Mouse (Mus musculus): Measurements from ENCODE around the gene Zc3hav1l. TPM values are rescaled to one million over a fixed set of nuclear protein-coding genes. Genes with fewer than 3 reads are reported as not detected.
A peak's percentile ranks its signal among the peaks of the same experiment; 100 is the strongest.

Zc3hav1l gene
- total RNA-seq, 4 experiments from 2014 or later: 3.8 to 5.4 (median 4.7) TPM

DNA sequence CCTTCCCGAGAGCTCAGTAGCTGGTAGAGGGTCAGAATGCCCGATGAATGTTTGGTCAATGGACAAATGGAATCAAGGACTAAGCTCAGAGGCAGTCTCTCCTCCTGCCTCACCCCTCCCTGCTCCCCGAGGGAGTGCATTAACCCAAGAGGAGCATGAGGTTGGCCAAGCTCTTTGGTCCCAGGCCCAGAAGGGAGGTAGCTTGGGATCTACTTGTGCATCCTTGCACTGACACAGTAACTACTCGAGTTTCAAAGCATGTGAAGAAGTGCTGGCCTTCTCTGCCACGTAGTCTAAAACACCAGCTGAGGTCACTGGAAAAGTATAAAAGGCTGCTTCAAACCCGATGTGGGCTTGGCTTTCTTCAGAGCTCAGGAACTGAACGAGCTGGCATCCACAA is 34.6 kb downstream of the Zc3hav1l start:
- no peak for DNase-seq (ENCODE audit: low spot score in 2 of 2)

GRCm38 (mm10) chr6:38263393-38264159 is 35.5 kb downstream of the Zc3hav1l start:
- DNase-seq (ENCODE audit: low spot score in 2 of 2): peak; percentile 51 to 59

GRCm38 (mm10) chr6:38261877-38262276 is 37.2 kb downstream of the Zc3hav1l start:
- no peak for DNase-seq (ENCODE audit: low spot score in 2 of 2)

- DNase-seq (ENCODE audit: low spot score in 2 of 2): no peak
Observed at GRCm38 (mm10) chr6:38257506-38257905, 41.6 kb downstream of the Zc3hav1l start.

- no peak for DNase-seq (ENCODE audit: low spot score in 2 of 2)
Observed at GRCm38 (mm10) chr6:38256793-38257192, 42.3 kb downstream of the Zc3hav1l start.

GRCm38 (mm10) chr6:38255794-38256193 is 43.3 kb downstream of the Zc3hav1l start:
- no peak for DNase-seq (ENCODE audit: low spot score in 2 of 2)

DNA sequence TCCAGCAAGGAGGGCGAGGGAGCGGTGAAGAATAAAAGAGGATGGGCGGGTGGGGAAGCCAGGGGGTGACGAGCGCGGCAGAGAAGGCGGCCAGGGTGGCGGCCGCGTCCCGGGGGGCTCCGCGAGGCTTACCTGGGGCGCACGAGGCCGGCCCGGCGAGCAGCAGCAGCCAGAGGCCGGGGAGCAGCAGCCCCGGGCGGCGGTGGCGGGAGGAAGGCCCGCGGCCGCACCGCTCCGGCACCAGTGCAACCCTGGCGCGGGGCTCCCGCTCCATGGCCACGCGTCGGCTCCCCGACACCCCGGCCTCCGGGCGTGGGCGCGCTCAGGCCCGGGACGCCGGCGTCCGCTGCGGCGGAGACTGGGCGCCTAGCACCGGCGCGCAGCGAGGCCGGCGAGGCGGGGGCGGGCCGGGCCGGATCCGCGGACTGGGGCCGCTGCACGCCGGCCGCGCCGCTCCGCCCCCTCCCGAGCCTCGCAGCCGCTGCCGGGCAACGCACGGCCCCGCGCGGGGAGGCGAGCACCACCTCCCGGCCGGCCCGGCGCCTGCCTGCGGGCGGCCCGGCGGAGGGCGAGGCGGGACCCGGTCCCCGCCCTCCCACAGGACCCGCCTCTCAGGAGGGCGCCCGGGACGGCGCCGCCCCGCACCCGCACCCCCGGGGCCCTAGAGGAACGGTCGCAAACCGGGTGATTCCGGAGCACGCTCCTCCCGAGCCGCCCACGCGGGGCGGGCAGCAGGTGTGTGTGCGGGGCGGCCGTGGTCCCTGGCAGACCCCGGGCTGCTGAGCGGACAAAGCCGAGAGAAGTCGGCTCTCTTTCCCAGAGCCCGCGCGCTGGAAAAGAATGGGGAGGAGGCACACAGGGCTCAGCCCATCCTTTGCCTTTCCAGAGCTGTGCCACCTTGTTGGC is 45.1 kb downstream of the Zc3hav1l start, which contains the start of gene D630045J12Rik:
D630045J12Rik (minus strand) TSS at position 274 of the 906 bp plus-strand sequence.
- DNase-seq (ENCODE audit: low spot score in 2 of 2): no peak

DNA sequence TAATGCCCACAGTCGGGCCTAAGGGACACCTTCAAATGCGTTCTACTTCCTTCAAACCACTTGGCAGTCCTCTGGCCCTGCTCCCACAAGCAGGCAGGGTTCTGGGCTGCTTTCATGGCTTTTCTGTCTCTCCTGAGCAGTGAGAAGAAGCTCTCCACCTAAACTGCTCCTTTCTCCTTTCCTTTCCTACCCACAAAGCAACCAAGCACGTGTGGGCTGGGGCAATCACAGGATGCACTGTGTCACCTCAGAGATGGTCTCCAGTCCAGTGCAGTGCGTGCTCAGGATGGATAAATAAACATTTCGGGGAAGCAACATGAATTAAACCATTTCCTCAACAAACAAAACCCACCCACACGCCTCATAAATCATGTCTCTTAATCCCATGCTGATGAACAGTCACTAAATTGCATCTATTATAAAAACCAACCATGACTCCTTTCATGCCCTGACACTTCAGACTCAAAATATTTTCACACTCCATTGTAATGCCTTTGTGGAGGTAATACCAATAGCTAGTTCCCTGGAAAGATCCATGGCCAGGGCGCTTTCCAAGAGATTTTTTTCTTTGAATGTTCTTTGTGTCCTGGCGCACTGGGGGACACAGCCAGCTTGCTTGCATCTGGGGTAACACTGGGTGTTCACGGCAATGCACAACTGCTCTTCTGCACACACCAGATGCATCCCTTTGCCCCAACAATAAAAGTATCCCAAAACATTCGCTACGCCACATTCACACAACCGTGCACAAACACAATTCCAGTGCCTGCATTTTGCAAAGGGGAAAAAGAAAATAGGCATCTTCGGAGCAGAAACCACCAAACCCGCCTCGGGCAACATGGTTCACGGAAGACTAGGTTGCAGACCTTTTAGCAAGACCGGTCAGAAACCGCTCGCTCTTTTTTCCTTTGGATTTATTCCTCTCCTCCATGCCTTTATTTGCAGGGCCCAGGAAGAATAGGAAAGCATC is 46.0 kb downstream of the Zc3hav1l start:
- DNase-seq (ENCODE audit: low spot score in 2 of 2): no peak

GRCm38 (mm10) chr6:38252139-38252538 is 46.9 kb downstream of the Zc3hav1l start:
- DNase-seq (ENCODE audit: low spot score in 2 of 2): no peak

DNA sequence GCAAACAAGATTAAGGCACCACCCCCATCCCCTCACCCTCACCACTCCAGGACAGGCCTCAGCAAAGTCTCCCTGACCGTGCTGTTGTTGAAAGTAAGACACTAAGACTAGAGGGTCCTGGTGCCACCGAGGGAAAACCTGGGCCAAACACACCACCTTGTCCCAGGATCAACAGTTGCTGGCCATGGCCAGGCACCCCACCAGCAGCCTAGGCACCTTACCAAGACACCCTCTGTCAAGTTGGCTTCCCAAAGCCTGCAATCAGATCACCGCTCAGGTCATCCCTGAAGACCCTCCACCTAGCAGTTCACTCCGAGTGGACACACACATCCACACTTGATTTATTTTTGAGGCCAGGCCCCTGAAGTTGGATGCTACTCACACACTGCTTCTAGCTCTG is 47.6 kb downstream of the Zc3hav1l start:
- DNase-seq (ENCODE audit: low spot score in 2 of 2): no peak

DNA sequence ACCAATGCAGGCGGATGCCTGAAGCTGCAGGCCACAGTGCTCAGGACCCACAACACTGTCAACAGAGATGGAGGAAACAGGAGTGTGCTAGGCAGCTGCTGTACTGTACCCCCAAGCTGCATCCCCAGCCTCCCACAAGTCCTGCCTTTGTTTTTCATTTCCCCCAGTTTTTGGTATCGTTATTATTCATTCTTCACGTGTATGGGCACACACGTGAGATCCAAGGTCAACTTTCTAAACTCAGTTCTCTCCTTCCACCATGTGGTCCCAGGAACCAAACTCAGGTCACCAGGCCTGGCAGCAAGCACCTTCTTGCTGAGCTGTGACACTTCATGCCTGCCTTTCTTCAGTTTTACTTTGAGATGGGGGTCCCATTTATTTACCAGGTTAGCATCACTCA is 51.7 kb downstream of the Zc3hav1l start:
- no peak for DNase-seq (ENCODE audit: low spot score in 2 of 2)

DNA sequence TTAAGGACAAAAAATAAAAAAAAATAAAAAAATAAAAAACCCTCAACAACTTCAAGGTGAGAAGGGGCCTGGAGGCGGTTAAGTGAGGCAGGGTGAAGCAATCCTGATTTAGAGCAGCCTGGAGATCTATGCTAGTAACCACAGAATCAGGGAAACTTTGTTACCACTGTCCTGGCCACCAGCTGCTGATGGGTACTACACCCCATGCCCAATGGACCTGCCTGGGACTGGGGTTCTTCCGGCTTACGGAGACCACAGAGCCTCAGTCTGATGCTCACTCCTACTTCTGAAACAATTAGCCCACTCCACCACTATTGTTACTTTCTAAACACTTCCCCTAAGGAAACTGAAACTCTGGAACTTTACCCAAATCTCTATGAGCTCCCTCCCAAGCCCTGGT is 54.3 kb downstream of the Zc3hav1l start:
- no peak for DNase-seq (ENCODE audit: low spot score in 2 of 2)

DNA sequence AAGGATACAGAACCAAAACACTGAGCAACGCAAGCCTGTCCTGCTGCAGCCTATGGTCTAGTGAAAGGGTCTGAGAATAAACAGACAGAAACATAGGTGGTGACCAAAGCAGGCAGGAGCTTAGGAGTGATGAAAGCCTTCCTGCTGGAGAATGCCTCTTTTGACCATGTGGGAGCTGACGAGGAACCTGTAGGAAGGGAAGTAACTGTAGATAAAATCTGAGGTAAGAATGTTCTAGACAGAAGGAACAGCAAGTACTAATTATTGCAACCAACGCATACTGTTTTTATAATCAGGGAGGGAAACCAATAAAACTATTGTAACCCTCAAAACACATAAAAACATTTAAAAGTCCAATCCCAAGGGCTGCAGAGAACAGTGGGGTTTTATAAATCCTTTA is 54.9 kb downstream of the Zc3hav1l start:
- DNase-seq (ENCODE audit: low spot score in 2 of 2): no peak

- no peak for DNase-seq (ENCODE audit: low spot score in 2 of 2)
Observed at GRCm38 (mm10) chr6:38242833-38243232, 56.2 kb downstream of the Zc3hav1l start.

DNA sequence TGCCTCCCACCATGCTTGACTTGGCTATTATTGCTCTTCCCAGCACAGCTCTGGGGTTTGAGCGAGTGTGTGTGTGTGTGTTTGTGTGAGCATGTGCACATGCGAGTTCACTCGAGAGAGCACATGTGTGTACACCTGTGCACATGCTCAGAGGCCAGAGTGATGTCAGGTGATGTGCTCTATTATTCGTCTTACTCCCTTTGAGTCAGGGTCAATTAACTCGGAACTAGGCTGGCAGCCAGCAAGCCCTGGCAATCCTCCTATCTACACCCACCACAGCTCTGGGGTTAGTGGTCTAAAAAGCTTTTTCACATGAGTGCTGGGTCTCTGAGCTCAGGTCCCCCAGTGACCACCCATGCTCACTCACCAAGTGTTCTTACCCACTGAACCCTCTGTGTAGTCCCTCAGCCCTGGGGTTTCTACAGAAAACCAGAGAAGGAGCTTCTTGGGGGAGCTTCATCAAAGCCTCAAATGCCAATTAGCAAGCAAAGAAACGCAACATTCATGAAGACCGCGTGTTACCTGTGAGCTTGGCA is 56.7 kb downstream of the Zc3hav1l start:
- no peak for DNase-seq (ENCODE audit: low spot score in 2 of 2)

- DNase-seq (ENCODE audit: low spot score in 2 of 2): no peak
Observed at GRCm38 (mm10) chr6:38241508-38241907, 57.6 kb downstream of the Zc3hav1l start.

DNA sequence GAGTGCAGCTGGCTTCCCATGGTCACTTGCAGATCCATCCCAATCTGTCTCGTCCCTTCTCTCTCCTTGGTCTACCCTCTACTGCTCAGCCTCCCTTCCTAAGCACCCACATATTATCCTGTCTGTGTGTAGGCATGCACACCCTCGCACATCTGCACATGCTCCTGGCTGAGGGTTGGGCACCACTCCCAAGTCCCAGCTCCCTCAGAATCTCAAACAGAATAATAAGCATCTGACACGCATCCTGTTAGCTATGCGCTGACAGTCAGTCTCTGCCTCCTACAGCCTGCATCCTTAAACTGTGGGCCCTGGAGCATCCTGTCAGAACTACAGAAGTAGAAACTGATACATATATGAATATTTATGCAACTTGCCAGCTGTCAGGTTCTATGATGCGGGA is 58.4 kb downstream of the Zc3hav1l start:
- DNase-seq (ENCODE audit: low spot score in 2 of 2): peak; percentile 62 to 72

DNA sequence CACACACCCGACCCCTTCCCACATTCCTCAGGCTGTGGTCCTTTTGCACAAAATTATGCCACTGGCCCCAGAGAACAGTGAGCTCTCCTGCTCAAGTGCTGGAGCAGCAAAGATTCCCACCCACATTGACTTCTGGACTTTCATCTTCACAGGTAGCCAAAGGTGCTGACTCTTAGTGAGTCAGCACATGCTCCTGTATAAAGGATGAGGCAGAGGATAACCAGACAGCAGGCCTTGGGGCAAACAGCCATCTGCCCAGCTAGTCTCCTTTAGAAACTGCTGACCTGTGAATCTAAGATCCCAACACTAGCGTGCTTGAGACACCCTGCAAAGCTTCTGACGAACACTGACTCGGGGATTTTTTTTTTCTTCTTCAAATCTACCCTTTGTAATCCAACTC is 60.7 kb downstream of the Zc3hav1l start:
- DNase-seq (ENCODE audit: low spot score in 2 of 2): no peak
